Mouse (Mus musculus) gastrocnemius, postnatal 36 days (tissue): ENCODE results near the gene Gm45021. TPM values are rescaled to one million over a fixed set of nuclear protein-coding genes. Genes with fewer than 3 reads are reported as not detected.

Experiments
- DNase-seq, 2 experiments: peaks; one replicate each; pipeline ENCODE4 v3.0.0; 2022
- intact Hi-C: fragments of 180-260 bp; cut with DNase I; formaldehyde crosslinking; loops from one replicate; pipeline ENCODE4 v1.15.1; 2025
- total RNA-seq, 2 experiments: library from RNA; stranded (reverse); gene quantifications; 2 replicates each; pipeline ENCODE4 v1.2.3; 2021

Gene Gm45021
- total RNA-seq, 2 experiments from 2014 or later, result not detected

DNA sequence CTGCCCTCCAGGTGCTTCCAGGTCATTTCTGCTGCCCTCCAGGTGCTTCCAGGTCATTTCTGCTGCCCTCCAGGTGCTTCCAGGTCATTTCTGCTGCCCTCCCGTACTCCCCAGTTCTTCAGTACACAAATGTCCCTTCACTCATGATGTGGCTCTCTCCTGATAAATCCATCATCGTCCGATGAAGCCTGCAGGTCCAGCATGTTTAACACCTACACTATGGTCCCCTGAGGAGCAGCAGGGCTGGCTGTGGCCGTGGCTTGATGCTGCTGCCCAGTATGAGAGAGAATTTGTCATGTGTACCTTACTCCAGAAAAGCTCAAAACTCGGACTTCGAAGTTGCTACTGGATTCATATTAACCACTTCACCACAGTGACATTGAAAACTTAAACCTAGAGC, 52.0 kb downstream of the Gm45021 start:
- intact Hi-C loops, result no loop called here
- no peak for DNase-seq

DNA sequence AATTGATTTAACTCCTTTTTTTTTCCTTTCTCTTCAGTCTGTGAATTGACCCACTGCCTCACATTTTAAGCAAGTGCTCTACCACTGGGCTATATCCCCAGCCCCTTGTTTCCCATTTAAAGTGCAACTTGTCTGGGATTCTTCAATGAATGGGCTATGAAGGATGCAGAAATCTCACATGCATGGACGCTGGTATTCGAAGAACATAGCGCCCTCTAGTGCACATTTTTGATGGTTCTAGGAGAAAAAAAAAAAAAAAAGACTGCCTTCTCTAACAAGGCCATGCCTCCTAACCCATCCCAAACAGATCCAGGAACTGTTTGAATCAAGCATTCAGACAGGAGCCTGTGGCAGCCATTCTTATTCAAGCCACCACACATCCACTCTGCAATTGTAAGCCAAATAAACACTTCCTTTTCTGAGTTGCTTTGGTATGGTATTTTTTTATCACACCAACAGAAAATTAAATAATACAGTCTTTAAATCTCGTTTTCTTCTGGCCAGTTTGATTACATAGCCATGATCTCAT, 53.4 kb downstream of the Gm45021 start:
- intact Hi-C loops, result loop anchor here (1.0 to 2.0 kb wide), 2 partner anchors 60 to 105 kb away; no protein-coding TSS in a partner anchor
- no peak for DNase-seq

- DNase-seq, result peak; percentile 45 to 59
- intact Hi-C loops, result loop anchor here (2.0 to 5.0 kb wide), 2 partner anchors 127 to 468 kb away; no protein-coding TSS in a partner anchor
Observed at GRCm38 (mm10) chr6:48645660-48646308, 56.4 kb downstream of the Gm45021 start.

- intact Hi-C loops, result loop anchor here (5.0 kb wide), 1 partner anchor 469 kb away; no protein-coding TSS in a partner anchor
Observed at GRCm38 (mm10) chr6:48646309-48646690, 56.9 kb downstream of the Gm45021 start.

DNA sequence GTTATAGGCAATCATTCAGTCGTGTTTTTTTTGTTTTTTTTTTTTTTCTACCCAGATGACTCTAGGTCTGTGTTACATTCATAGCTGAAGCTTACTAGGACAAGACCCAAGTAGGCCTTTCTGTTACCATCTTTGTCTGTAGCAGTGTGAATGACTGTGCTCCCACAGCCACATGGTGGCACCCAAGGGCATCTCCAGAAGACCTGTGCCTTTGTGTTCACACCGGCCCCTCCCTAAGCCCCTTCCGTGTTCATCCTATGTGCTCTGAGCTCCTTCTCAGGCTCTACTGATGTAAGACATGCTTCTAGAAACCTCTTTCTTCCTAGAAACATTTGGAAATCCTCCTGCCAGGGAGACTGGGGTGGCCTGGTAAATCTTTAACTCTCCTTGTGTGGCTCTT, 57.6 kb downstream of the Gm45021 start, which contains the start of gene Gimap8:
Gimap8 (plus strand) TSS at position 240 of the 400 bp plus-strand sequence.
- intact Hi-C loops, result loop anchor here (5.0 kb wide), 1 partner anchor 470 kb away; no protein-coding TSS in a partner anchor
- DNase-seq, result peak in 1 of 2 experiments; percentile 28

More at GRCm38 (mm10) chr6:48646309-48646690, 56.9 kb downstream of the Gm45021 start:
- no peak for DNase-seq

DNA sequence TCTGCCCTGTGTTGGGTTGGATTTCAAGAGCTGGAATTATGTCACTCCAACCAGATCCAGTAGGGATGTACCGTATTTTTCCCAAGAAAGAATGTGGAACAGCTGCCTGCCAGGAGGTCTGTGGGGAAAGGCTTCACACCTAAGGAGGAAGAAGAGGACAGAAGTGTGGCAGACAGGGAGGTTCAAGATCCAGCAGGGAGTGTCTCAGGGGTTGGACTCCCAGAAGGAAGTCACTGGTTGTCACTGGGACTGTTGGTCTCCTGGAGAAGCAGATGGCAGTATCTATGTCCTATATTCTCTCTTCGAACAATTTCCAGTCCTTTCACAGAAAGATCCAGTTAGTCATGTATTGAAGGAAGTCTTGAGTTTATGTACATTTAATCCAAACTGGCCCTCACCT, 58.2 kb downstream of the Gm45021 start:
- intact Hi-C loops, result loop anchor here (5.0 kb wide), 1 partner anchor 470 kb away; no protein-coding TSS in a partner anchor

GRCm38 (mm10) chr6:48648779-48649178, 59.4 kb downstream of the Gm45021 start:
- intact Hi-C loops, result loop anchor here (5.0 kb wide), 1 partner anchor 471 kb away; no protein-coding TSS in a partner anchor
- DNase-seq, result no peak

More for the DNA sequence above, 58.2 kb downstream of the Gm45021 start:
- no peak for DNase-seq

GRCm38 (mm10) chr6:48650041-48650440, 60.6 kb downstream of the Gm45021 start:
- intact Hi-C loops, result no loop called here
- DNase-seq, result no peak

GRCm38 (mm10) chr6:48658721-48659120, 69.3 kb downstream of the Gm45021 start:
- no peak for DNase-seq
- intact Hi-C loops, result no loop called here

Other genes with a start within 250 kb of the Gm45021 start
- gene Krba1, start 194.0 kb upstream of the Gm45021 start, total RNA-seq, result 10 to 100 TPM; 13.7 to 16.2 TPM
- gene Zfp467, start 143.8 kb upstream of the Gm45021 start, total RNA-seq, result 10 to 100 TPM; 38.3 to 42.4 TPM
- gene Sspo, start 141.4 kb upstream of the Gm45021 start, total RNA-seq, result under 1 TPM; 0.39 to 0.54 TPM
- gene Atp6v0e2, start 52.0 kb upstream of the Gm45021 start, total RNA-seq, result 10 to 100 TPM; 39.4 to 51.3 TPM
- gene Lrrc61, start 34.8 kb upstream of the Gm45021 start, total RNA-seq, result 10 to 100 TPM; 13.9 to 17.1 TPM
- 10 to 100 TPM; 15.5 to 19.0 TPM for gene Rarres2, start 16.8 kb upstream of the Gm45021 start, total RNA-seq
- 10 to 100 TPM; 19.4 to 29.3 TPM for gene Repin1, start 4.3 kb downstream of the Gm45021 start, total RNA-seq
- 1 to 10 TPM in 1 of 2 experiments, not detected in 1; 2.1 TPM for gene Gm44965, start 4.3 kb downstream of the Gm45021 start, total RNA-seq
- gene Zfp775, start 12.5 kb downstream of the Gm45021 start, total RNA-seq, result 1 to 10 TPM; 5.9 to 6.4 TPM
- under 1 TPM; 0.25 to 0.48 TPM for gene AI854703, start 37.2 kb downstream of the Gm45021 start, total RNA-seq
- 1 to 10 TPM; 1.9 to 2.8 TPM for gene Gimap8, start 57.6 kb downstream of the Gm45021 start, total RNA-seq
- 1 to 10 TPM in 1 of 2 experiments, under 1 TPM in 1; 0.94 to 2.1 TPM for gene Gimap9, start 86.5 kb downstream of the Gm45021 start, total RNA-seq
- gene Gimap4, start 94.9 kb downstream of the Gm45021 start, total RNA-seq, result 1 to 10 TPM; 4.1 to 6.5 TPM
- 10 to 100 TPM in 1 of 2 experiments, 1 to 10 TPM in 1; 9.0 to 13.0 TPM for gene Gimap6, start 118.6 kb downstream of the Gm45021 start, total RNA-seq
- not detected for gene Gm28053, start 129.0 kb downstream of the Gm45021 start, total RNA-seq
- not detected for gene Gimap7, start 129.0 kb downstream of the Gm45021 start, total RNA-seq
- 1 to 10 TPM; 3.0 to 3.4 TPM for gene Gimap1, start 149.4 kb downstream of the Gm45021 start, total RNA-seq
- 1 to 10 TPM; 1.7 to 2.1 TPM for gene Gimap5, start 156.6 kb downstream of the Gm45021 start, total RNA-seq
- not detected for gene Gimap3, start 181.2 kb downstream of the Gm45021 start, total RNA-seq